13 mouse cellular contexts compared by ENCODE assay signal in genomic region chr16:59548582-59548947, GRCm38 (mm10). TPM values are rescaled to one million over a fixed set of nuclear protein-coding genes. Genes with fewer than 3 reads are reported as not detected.
DNase-seq lines count a peak whose midpoint lies in the region; ATAC-seq and TF ChIP-seq lines count a peak whose summit lies in the region.
"Had no signal": no experiment of that assay in that cellular context is flagged by ENCODE, and none has a peak within 500 bp of the region (broad histone marks: within the 10 kb centered on the region; RNA-seq: fewer than 3 reads in every experiment).

No protein-coding gene starts in this region.

- no peaks in the 10 kb centered on the region for H3K79me2 ChIP-seq in heart, adult 2 months (replicated peaks; ENCODE audit: control insufficient read depth, insufficient read depth, low read length)

- H3K36me3 ChIP-seq in heart, embryonic 14.5 days (ENCODE audit: control insufficient read depth, insufficient read depth, low read length), result peaks cover 36% of the 10 kb centered on the region
- peaks cover 11% of the 10 kb centered on the region for H3K36me3 ChIP-seq in heart, adult 2 months (ENCODE audit: control insufficient read depth, insufficient read depth, low read length)
- H3K36me3 ChIP-seq in forebrain, embryonic 14.5 days (ENCODE audit: control insufficient read depth, insufficient read depth, low read length), result no peaks in the 10 kb centered on the region
- H3K36me3 ChIP-seq in midbrain, embryonic 14.5 days (ENCODE audit: control insufficient read depth, insufficient read depth, low read length), result no peaks in the 10 kb centered on the region

- TF ChIP-seq EP300 in heart, adult 2 months (IDR thresholded peaks at IDR 0.05; ENCODE audit: insufficient read depth, low read depth, low read length), result no peak

- no peak overlapping the region for H3K4me2 ChIP-seq in heart, embryonic 14.5 days (ENCODE audit: low read length)
- no peak overlapping the region for H3K4me2 ChIP-seq in forebrain, embryonic 14.5 days (ENCODE audit: low read length)
- H3K4me2 ChIP-seq in midbrain, embryonic 14.5 days (ENCODE audit: low read length), result no peak overlapping the region

- H3K27ac ChIP-seq in heart, embryonic 14.5 days (replicated peaks in 1 of 2; ENCODE audit: control insufficient read depth in 1 of 2, insufficient read depth in 1 of 2, low read depth in 2 of 2, low read length in 2 of 2), result peak overlapping the region; percentile 10 to 31; a peak in 2 of 4 replicates
- no peak overlapping the region for H3K27ac ChIP-seq in heart, adult 2 months
- peak overlapping the region; percentile 76 for H3K27ac ChIP-seq in layer of hippocampus, adult 2 months
- peak overlapping the region; percentile 6; the same call in 1 of the 2 replicates for H3K27ac ChIP-seq in forebrain, embryonic 14.5 days (ENCODE audit: low read depth, low read length)
- H3K27ac ChIP-seq in midbrain, embryonic 14.5 days (replicated peaks; ENCODE audit: low read depth, low read length), result peak overlapping the region; percentile 1; the same call in 1 of the 2 replicates

- no peak overlapping the region for H3K4me3 ChIP-seq in heart, embryonic 14.5 days (ENCODE audit: control insufficient read depth in 1 of 2, insufficient read depth in 1 of 2, low read depth in 1 of 2, low read length in 2 of 2)
- H3K4me3 ChIP-seq in heart, adult 2 months, result no peak overlapping the region
- no peak overlapping the region for H3K4me3 ChIP-seq in layer of hippocampus, adult 2 months
- H3K4me3 ChIP-seq in forebrain, embryonic 14.5 days (ENCODE audit: low read depth, low read length), result no peak overlapping the region
- no peak overlapping the region for H3K4me3 ChIP-seq in midbrain, embryonic 14.5 days (replicated peaks; ENCODE audit: low read depth, low read length)
- H3K4me3 ChIP-seq: erythroblast, embryonic 14.5 days; left cerebral cortex, adult 2 months had no signal

- no peak for ATAC-seq in heart, embryonic 14.5 days (ENCODE audit: insufficient number of reproducible peaks, insufficient read depth, low FRiP score, low read depth)
- peak; percentile 60 for ATAC-seq in forebrain, embryonic 14.5 days
- peak; percentile 32; the same call in 1 of the 2 replicates for ATAC-seq in midbrain, embryonic 14.5 days (ENCODE audit: low FRiP score, low TSS enrichment)
- ATAC-seq: activated CD4-positive, CD25-positive, alpha-beta regulatory T cell, adult 4 months had no signal

- TF ChIP-seq CTCF in heart, adult 2 months (IDR thresholded peaks at IDR 0.05), result no peak
- TF ChIP-seq CTCF in layer of hippocampus, adult 2 months (conservative IDR thresholded peaks at IDR 0.05), result no peak

- H3K9me3 ChIP-seq in heart, embryonic 14.5 days (ENCODE audit: control insufficient read depth, low read length), result no peaks in the 10 kb centered on the region
- H3K9me3 ChIP-seq in forebrain, embryonic 14.5 days (replicated peaks; ENCODE audit: control insufficient read depth, low read length), result no peaks in the 10 kb centered on the region
- no peaks in the 10 kb centered on the region for H3K9me3 ChIP-seq in midbrain, embryonic 14.5 days (ENCODE audit: control insufficient read depth, low read length)

- H3K9ac ChIP-seq in heart, embryonic 14.5 days (ENCODE audit: low read length), result no peak overlapping the region
- H3K9ac ChIP-seq in heart, adult 2 months (ENCODE audit: low read depth, low read length), result no peak overlapping the region
- no peak overlapping the region for H3K9ac ChIP-seq in forebrain, embryonic 14.5 days (ENCODE audit: low read length)
- H3K9ac ChIP-seq in midbrain, embryonic 14.5 days (replicated peaks; ENCODE audit: low read length), result no peak overlapping the region

- TF ChIP-seq POLR2A in heart, adult 2 months (IDR thresholded peaks at IDR 0.05; ENCODE audit: insufficient read depth, low read depth, low read length), result no peak

- no peak for DNase-seq in heart, adult 2 months
- no peak for DNase-seq in layer of hippocampus, adult 2 months (ENCODE audit: low spot score in 2 of 2)
- no peak for DNase-seq in layer of hippocampus, postnatal 25 days (ENCODE audit: extremely low spot score in 1 of 2, low spot score in 1 of 2)
- no peak for DNase-seq in forebrain, embryonic 14.5 days (ENCODE audit: low spot score)
- DNase-seq in midbrain, embryonic 14.5 days, result no peak
- no peak for DNase-seq in testis, postnatal 10 days (ENCODE audit: low spot score)
- DNase-seq in right cerebral cortex, postnatal 4 days, result no peak
- DNase-seq: cerebellum, adult 11 months; thymus, postnatal 4 days had no signal

- WGBS in heart, embryonic 14.5 days, result 84% methylated on average over 4 of the region's 4 CpGs
- 93% methylated on average over 4 of the region's 4 CpGs for WGBS in heart, adult 2 months
- 89% methylated on average over 4 of the region's 4 CpGs for WGBS in forebrain, embryonic 14.5 days
- 79% methylated on average over 4 of the region's 4 CpGs for WGBS in midbrain, embryonic 14.5 days

- no peaks in the 10 kb centered on the region for H3K27me3 ChIP-seq in heart, embryonic 14.5 days (ENCODE audit: control insufficient read depth, insufficient read depth, low read length)
- no peaks in the 10 kb centered on the region for H3K27me3 ChIP-seq in heart, adult 2 months (ENCODE audit: control insufficient read depth, insufficient read depth, low read length)
- H3K27me3 ChIP-seq in forebrain, embryonic 14.5 days (replicated peaks; ENCODE audit: control insufficient read depth, insufficient read depth, low read length), result no peaks in the 10 kb centered on the region
- H3K27me3 ChIP-seq in midbrain, embryonic 14.5 days (ENCODE audit: control insufficient read depth, insufficient read depth, low read length), result no peaks in the 10 kb centered on the region

- intact Hi-C loops in heart, adult 2 months (cut with DNase I), result loop anchor here (10.0 kb wide), 1 partner anchor 46 kb away; no protein-coding TSS in a partner anchor

- H3K4me1 ChIP-seq in heart, embryonic 14.5 days (ENCODE audit: control insufficient read depth in 2 of 2, insufficient read depth in 2 of 2, low read length in 2 of 2), result peaks cover 8 to 24% of the 10 kb centered on the region in 2 experiments
- peaks cover 3% of the 10 kb centered on the region for H3K4me1 ChIP-seq in heart, adult 2 months (ENCODE audit: control insufficient read depth, insufficient read depth, low read length)
- peaks cover 9% of the 10 kb centered on the region for H3K4me1 ChIP-seq in forebrain, embryonic 14.5 days (ENCODE audit: control insufficient read depth, insufficient read depth, low read length)
- H3K4me1 ChIP-seq in midbrain, embryonic 14.5 days (ENCODE audit: control insufficient read depth, insufficient read depth, low read length), result peaks cover 11% of the 10 kb centered on the region; the same call in 1 of the 2 replicates

RNA-seq across cellular contexts. Expression of gene Crybg3, which starts 52.2 kb away (rescaled TPM):
- polyA plus RNA-seq in heart, embryonic 14.5 days (2014; fragmentation: Nextera tagmentation; extraction: Ambion mirVana), result 20.5 and 20.9 TPM in 2 replicates
- total RNA-seq in heart, adult 2 months (2021), result 10 to 100 TPM; 65.0 to 74.7 TPM
- 14.9 and 22.7 TPM in 2 replicates for polyA plus RNA-seq in heart, adult 2 months (2012; rRNA removed)
- total RNA-seq in layer of hippocampus, adult 2 months (2021), result 1 to 10 TPM; 3.8 to 4.8 TPM
- total RNA-seq in layer of hippocampus, postnatal 25 days (2021), result 1 to 10 TPM; 3.7 to 4.1 TPM
- polyA plus RNA-seq in forebrain, embryonic 14.5 days (2014; fragmentation: Nextera tagmentation; extraction: Ambion mirVana), result 1.5 and 1.8 TPM in 2 replicates
- 2.1 and 3.1 TPM in 2 replicates for polyA plus RNA-seq in midbrain, embryonic 14.5 days (2014; fragmentation: Nextera tagmentation; extraction: Ambion mirVana)
- polyA plus RNA-seq: erythroblast, embryonic 14.5 days had no signal
